Mouse (Mus musculus) heart, embryonic 12.5 days (tissue): ENCODE results near the gene Gpr4. TPM values are rescaled to one million over a fixed set of nuclear protein-coding genes. Genes with fewer than 3 reads are reported as not detected.
A peak's percentile ranks its signal among the peaks of the same experiment; 100 is the strongest.

Experiments used
- ATAC-seq: fragments of 200-750 bp; cut with Nextera tagmentation; 2 replicates; pipeline ENCODE4 v1.8.0; 2017; ENCODE audit warnings: moderate TSS enrichment, moderate library complexity; ENCODE audit not compliant: insufficient number of reproducible peaks, low FRiP score
- H3K27ac ChIP-seq: fragments of 300-500 bp; sonication (generic); 2 replicates; pipeline ENCODE4 v1.5.1; 2016; ENCODE audit warnings: mild to moderate bottlenecking, moderate library complexity; ENCODE audit not compliant: poor library complexity, severe bottlenecking
- H3K27me3 ChIP-seq: fragments of 300-500 bp; sonication (generic); replicated peaks from 2 replicates; pipeline ENCODE4 v1.6.1; 2016; ENCODE audit warnings: mild to moderate bottlenecking, moderate library complexity
- H3K36me3 ChIP-seq: fragments of 300-500 bp; sonication (generic); 2 replicates; pipeline ENCODE4 v1.6.1; 2016; ENCODE audit warnings: mild to moderate bottlenecking, moderate library complexity
- H3K4me1 ChIP-seq: fragments of 300-500 bp; sonication (generic); replicated peaks from 2 replicates; pipeline ENCODE4 v1.6.1; 2016; ENCODE audit warnings: mild to moderate bottlenecking
- H3K4me2 ChIP-seq: fragments of 300-500 bp; sonication (generic); 2 replicates; pipeline ENCODE4 v1.6.1; 2016; ENCODE audit warnings: mild to moderate bottlenecking, moderate library complexity
- H3K4me3 ChIP-seq: fragments of 300-500 bp; sonication (generic); 2 replicates; pipeline ENCODE4 v1.5.1; 2016; ENCODE audit warnings: mild to moderate bottlenecking
- H3K9ac ChIP-seq: fragments of 300-500 bp; sonication (generic); 2 replicates; pipeline ENCODE4 v1.6.1; 2016; ENCODE audit warnings: mild to moderate bottlenecking, moderate library complexity
- H3K9me3 ChIP-seq: fragments of 300-500 bp; sonication (generic); replicated peaks from 2 replicates; pipeline ENCODE4 v1.6.1; 2016; ENCODE audit warnings: mild to moderate bottlenecking, moderate library complexity
- WGBS: fragments of 180-500 bp; shearing (Covaris S2); methylation state at CpG from one replicate; pipeline ENCODE4 v1.1.7; 2016; 5-methylcytosine and 5-hydroxymethylcytosine counted together
- polyA plus RNA-seq: library from polyadenylated mRNA; unstranded; fragments of >200 nt; fragmentation: Nextera tagmentation; extraction: Ambion mirVana; gene quantifications from 2 replicates; pipeline ENCODE4 v1.2.1, GENCODE M21; 2016

Gpr4 gene
- polyA plus RNA-seq, 1 experiment from 2014 or later = 0.97 TPM

- Histone ChIP-seq H3K27me3 (peaks cover 8% of the 10 kb centered on the region), H3K4me1 (peaks cover 27% of the 10 kb centered on the region), H3K27ac (peak overlapping the region; percentile 58), H3K4me2 (peak overlapping the region; percentile 12; the same call in 1 of the 2 replicates), H3K9me3 (no peaks in the 10 kb centered on the region), H3K4me3 (no peak overlapping the region), H3K9ac (0 out of 2 replicates have a peak overlapping the region, but pooled peaks have one; percentile 33), H3K36me3 (peaks cover 38% of the 10 kb centered on the region)
- ATAC-seq = peak; percentile 19; the same call in 1 of the 2 replicates
- 63% methylated on average over 6 of the region's 6 CpGs for WGBS
These were observed 27.6 kb upstream of the Gpr4 start for GRCm38 (mm10) chr7:19184758-19185157.

DNA sequence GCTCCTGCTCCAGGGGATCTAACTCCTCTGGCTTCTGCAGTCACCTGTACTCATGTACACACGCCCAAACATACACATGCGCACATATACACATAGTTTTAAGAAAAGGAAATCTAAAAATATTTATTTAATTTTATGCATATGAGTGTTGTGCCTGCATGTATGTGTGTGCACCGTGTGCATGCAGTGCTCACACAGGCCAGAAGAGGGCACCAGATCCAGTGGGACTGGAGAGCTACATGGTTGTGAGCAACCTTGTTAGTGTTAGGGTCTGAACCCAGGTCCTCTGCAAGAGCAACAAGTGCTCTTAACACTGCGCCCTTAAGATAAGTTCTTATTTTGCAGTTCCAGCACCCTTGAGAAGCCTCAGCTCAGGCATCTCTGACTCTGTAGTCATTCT is 17.7 kb upstream of the Gpr4 start:
- 94% methylated on average over 4 of the region's 4 CpGs for WGBS
- Histone ChIP-seq H3K4me1 (peaks cover 6% of the 10 kb centered on the region), H3K27me3 (no peaks in the 10 kb centered on the region), H3K4me2 (no peak overlapping the region), H3K9ac (no peak overlapping the region), H3K9me3 (peaks cover 7% of the 10 kb centered on the region), H3K27ac (no peak overlapping the region), H3K4me3 (no peak overlapping the region), H3K36me3 (peaks cover 85% of the 10 kb centered on the region)
- ATAC-seq = no peak

DNA sequence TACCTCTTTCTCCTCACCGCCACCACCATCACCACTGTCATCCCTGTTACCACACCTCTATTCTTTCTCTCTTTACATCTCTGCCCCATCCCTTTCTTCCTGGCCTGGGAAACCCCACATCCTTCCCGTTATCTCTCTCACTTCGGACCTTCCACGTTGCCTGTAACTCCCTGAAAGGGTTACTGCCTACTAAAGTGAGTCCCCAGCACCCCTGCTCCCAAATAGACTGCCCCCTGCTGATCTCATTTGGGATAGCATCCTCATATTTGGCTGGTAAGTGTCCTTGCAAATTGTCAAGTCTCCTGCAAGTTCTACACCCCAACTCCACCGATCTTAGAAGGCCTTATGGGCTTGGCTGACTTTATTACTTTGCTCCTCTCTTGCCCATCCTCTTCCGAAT is 15.7 kb upstream of the Gpr4 start:
- no peak overlapping the region for H3K4me3 ChIP-seq
- H3K4me2 ChIP-seq = no peak overlapping the region
- peaks cover 79% of the 10 kb centered on the region for H3K36me3 ChIP-seq
- peaks cover 7% of the 10 kb centered on the region for H3K9me3 ChIP-seq
- 60% methylated on average over 6 of the region's 6 CpGs for WGBS
- ATAC-seq = no peak
- H3K27me3 ChIP-seq = no peaks in the 10 kb centered on the region
- H3K4me1 ChIP-seq = peaks cover under 1% of the 10 kb centered on the region
- H3K9ac ChIP-seq = no peak overlapping the region
- no peak overlapping the region for H3K27ac ChIP-seq

DNA sequence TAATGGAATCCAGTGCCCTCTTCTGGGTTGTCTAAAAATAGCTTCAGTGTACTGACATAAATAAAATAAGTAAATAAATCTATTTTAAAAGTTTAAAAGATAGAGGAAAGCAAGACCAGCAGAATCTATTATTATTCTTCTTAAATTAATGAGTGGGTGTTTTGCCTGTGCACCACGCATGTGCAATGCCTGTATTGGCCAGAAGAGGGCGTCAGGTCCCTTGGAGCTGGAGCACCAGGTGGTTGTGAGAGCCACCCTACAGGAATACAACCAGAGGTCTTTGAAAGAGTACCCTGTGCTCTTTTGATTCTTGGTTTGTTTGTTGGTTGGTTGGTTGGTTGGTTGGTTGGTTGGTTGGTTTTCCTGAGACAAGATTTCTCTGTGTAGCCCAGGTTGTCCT is 14.4 kb upstream of the Gpr4 start:
- 38% methylated on average over 2 of the region's 2 CpGs for WGBS
- Histone ChIP-seq H3K9ac (no peak overlapping the region), H3K9me3 (peaks cover 7% of the 10 kb centered on the region), H3K4me1 (no peaks in the 10 kb centered on the region), H3K4me2 (no peak overlapping the region), H3K36me3 (peaks cover 76% of the 10 kb centered on the region), H3K27me3 (no peaks in the 10 kb centered on the region), H3K4me3 (no peak overlapping the region), H3K27ac (no peak overlapping the region)
- ATAC-seq = no peak

GRCm38 (mm10) chr7:19201660-19202059 is 10.7 kb upstream of the Gpr4 start:
- H3K9me3 ChIP-seq = no peaks in the 10 kb centered on the region
- H3K4me3 ChIP-seq = no peak overlapping the region
- H3K27ac ChIP-seq = no peak overlapping the region
- H3K4me2 ChIP-seq = no peak overlapping the region
- peaks cover 67% of the 10 kb centered on the region for H3K36me3 ChIP-seq
- H3K4me1 ChIP-seq = no peaks in the 10 kb centered on the region
- H3K9ac ChIP-seq = no peak overlapping the region
- ATAC-seq = 0 out of 2 replicates have a peak, but pooled peaks have one; percentile 31
- no peaks in the 10 kb centered on the region for H3K27me3 ChIP-seq
- WGBS = 61% methylated on average over 13 of the region's 15 CpGs

GRCm38 (mm10) chr7:19202065-19202850 is 10.1 kb upstream of the Gpr4 start:
- no peak overlapping the region for H3K4me3 ChIP-seq
- H3K36me3 ChIP-seq = peaks cover 61% of the 10 kb centered on the region

GRCm38 (mm10) chr7:19208201-19208910 is 4.0 kb upstream of the Gpr4 start:
- Histone ChIP-seq H3K36me3 (peaks cover 24% of the 10 kb centered on the region), H3K27me3 (0 out of 2 replicates have a peak, but pooled peaks cover 7% of the 10 kb centered on the region), H3K4me3 (no peak overlapping the region), H3K9ac (no peak overlapping the region), H3K27ac (no peak overlapping the region), H3K4me1 (peaks cover 14% of the 10 kb centered on the region), H3K4me2 (no peak overlapping the region), H3K9me3 (peaks cover 3% of the 10 kb centered on the region; the same call in 1 of the 2 replicates)
- 0 out of 2 replicates have a peak, but pooled peaks have one; percentile 19 for ATAC-seq
- 74% methylated on average over 13 of the region's 13 CpGs for WGBS

More at GRCm38 (mm10) chr7:19202065-19202850, 10.1 kb upstream of the Gpr4 start:
- Histone ChIP-seq H3K27me3 (no peaks in the 10 kb centered on the region), H3K4me2 (no peak overlapping the region), H3K27ac (no peak overlapping the region), H3K9ac (no peak overlapping the region), H3K9me3 (no peaks in the 10 kb centered on the region), H3K4me1 (no peaks in the 10 kb centered on the region)
- 66% methylated on average over 15 of the region's 15 CpGs for WGBS
- ATAC-seq = peak; percentile 42; the same call in 1 of the 2 replicates

- 0 out of 2 replicates have a peak, but pooled peaks cover 12% of the 10 kb centered on the region for H3K27me3 ChIP-seq
- peaks cover 14% of the 10 kb centered on the region for H3K4me1 ChIP-seq
- H3K9ac ChIP-seq = no peak overlapping the region
- peaks cover 3% of the 10 kb centered on the region; the same call in 1 of the 2 replicates for H3K9me3 ChIP-seq
- H3K4me3 ChIP-seq = no peak overlapping the region
- no peak overlapping the region for H3K4me2 ChIP-seq
- peaks cover 20% of the 10 kb centered on the region for H3K36me3 ChIP-seq
- WGBS = 48% methylated on average over 7 of the region's 7 CpGs
- no peak for ATAC-seq
- no peak overlapping the region for H3K27ac ChIP-seq
These were observed 3.3 kb upstream of the Gpr4 start for GRCm38 (mm10) chr7:19208944-19209472.

DNA sequence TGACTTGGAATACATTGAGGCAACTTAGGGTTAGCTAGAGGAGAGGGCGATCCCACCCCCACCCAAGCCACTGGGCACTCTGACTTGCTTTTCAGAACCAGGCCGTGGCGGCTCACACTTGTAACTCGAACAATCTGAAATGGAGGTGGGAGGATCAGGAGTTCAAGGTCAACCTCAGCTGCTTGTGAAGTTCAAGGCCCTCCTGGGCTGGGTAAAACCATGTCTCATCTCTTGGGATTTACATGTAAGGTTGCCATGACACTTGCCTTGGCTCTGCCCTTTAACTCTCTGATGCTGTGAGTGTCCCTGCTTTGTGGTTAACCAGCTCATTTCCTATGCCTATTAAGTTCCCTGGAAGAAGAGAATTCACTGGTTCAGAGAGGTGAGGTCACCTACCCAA is 2.8 kb upstream of the Gpr4 start:
- 86% methylated on average over 4 of the region's 4 CpGs for WGBS
- Histone ChIP-seq H3K9me3 (peaks cover 3% of the 10 kb centered on the region; the same call in 1 of the 2 replicates), H3K27ac (no peak overlapping the region), H3K9ac (no peak overlapping the region), H3K4me1 (peaks cover 14% of the 10 kb centered on the region), H3K36me3 (peaks cover 15% of the 10 kb centered on the region), H3K27me3 (0 out of 2 replicates have a peak, but pooled peaks cover 12% of the 10 kb centered on the region), H3K4me2 (no peak overlapping the region), H3K4me3 (no peak overlapping the region)
- ATAC-seq = no peak

DNA sequence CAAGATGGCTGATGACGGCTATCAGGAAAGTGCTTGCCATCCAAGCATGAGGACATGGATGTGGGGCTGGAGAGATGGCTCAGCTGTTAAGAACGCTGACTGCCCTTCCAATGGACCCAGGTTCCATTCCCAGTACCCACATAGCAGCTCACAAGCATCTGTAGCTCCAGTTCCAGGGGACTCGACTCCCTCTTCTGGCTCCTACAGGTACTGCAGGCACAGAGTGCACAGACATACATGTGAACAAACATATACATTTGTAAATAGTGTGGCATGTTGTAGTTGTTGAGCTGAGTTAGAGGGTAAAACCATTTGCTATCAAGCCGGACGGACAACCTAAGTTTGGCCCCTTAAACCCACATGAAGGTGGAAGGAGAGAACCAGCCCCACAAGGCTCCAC is 2.3 kb upstream of the Gpr4 start:
- 82% methylated on average over 5 of the region's 5 CpGs for WGBS
- Histone ChIP-seq H3K4me2 (no peak overlapping the region), H3K9me3 (peaks cover 3% of the 10 kb centered on the region; the same call in 1 of the 2 replicates), H3K27ac (no peak overlapping the region), H3K4me1 (peaks cover 14% of the 10 kb centered on the region), H3K9ac (no peak overlapping the region), H3K36me3 (peaks cover 11% of the 10 kb centered on the region), H3K27me3 (0 out of 2 replicates have a peak, but pooled peaks cover 12% of the 10 kb centered on the region), H3K4me3 (no peak overlapping the region)
- no peak for ATAC-seq
